ENCODE assay signal across 12 mouse cellular contexts in genomic region chr11:81454111-81454510, GRCm38 (mm10).
DNase-seq lines count a peak whose midpoint lies in the region; ATAC-seq lines count a peak whose summit lies in the region.
"Had no signal": no experiment of that assay in that cellular context is flagged by ENCODE, and none has a peak within 500 bp of the region (broad histone marks: within the 10 kb centered on the region; RNA-seq: fewer than 3 reads in every experiment).

No protein-coding gene starts in this region.

- no peak for ATAC-seq in embryonic facial prominence, embryonic 11.5 days (replicated peaks; ENCODE audit: insufficient number of reproducible peaks, low FRiP score, low TSS enrichment, low read depth)
- ATAC-seq in hindbrain, embryonic 16.5 days, result 0 out of 2 replicates have a peak, but pooled peaks have one; percentile 40
- ATAC-seq in neural tube, embryonic 13.5 days (ENCODE audit: low read depth), result peak; percentile 88
- ATAC-seq: Patski had no signal

- no peaks in the 10 kb centered on the region for H3K9me3 ChIP-seq in embryonic facial prominence, embryonic 11.5 days (replicated peaks; ENCODE audit: control insufficient read depth, low read length)
- no peaks in the 10 kb centered on the region for H3K9me3 ChIP-seq in hindbrain, embryonic 16.5 days (ENCODE audit: control insufficient read depth, low read length)
- no peaks in the 10 kb centered on the region for H3K9me3 ChIP-seq in neural tube, embryonic 13.5 days
- H3K9me3 ChIP-seq: heart, embryonic 13.5 days had no signal

- H3K4me1 ChIP-seq in embryonic facial prominence, embryonic 11.5 days (ENCODE audit: control insufficient read depth, insufficient read depth, low read length), result 0 out of 2 replicates have a peak, but pooled peaks cover 2% of the 10 kb centered on the region
- peaks cover 10% of the 10 kb centered on the region for H3K4me1 ChIP-seq in hindbrain, embryonic 16.5 days (ENCODE audit: control insufficient read depth, insufficient read depth, low read depth, low read length)
- H3K4me1 ChIP-seq in neural tube, embryonic 13.5 days (replicated peaks), result peaks cover 38% of the 10 kb centered on the region

- H3K27me3 ChIP-seq in embryonic facial prominence, embryonic 11.5 days (ENCODE audit: control insufficient read depth, insufficient read depth, low read length), result no peaks in the 10 kb centered on the region
- no peaks in the 10 kb centered on the region for H3K27me3 ChIP-seq in hindbrain, embryonic 16.5 days (replicated peaks; ENCODE audit: control insufficient read depth, insufficient read depth, low read length)
- no peaks in the 10 kb centered on the region for H3K27me3 ChIP-seq in neural tube, embryonic 13.5 days
- H3K27me3 ChIP-seq: heart, embryonic 13.5 days; Patski had no signal

- WGBS in embryonic facial prominence, embryonic 11.5 days, result 29% methylated on average over 1 of the region's 1 CpGs
- 0% methylated on average over 1 of the region's 1 CpGs for WGBS in hindbrain, embryonic 16.5 days
- 7% methylated on average over 1 of the region's 1 CpGs for WGBS in neural tube, embryonic 13.5 days

- no peak overlapping the region for H3K27ac ChIP-seq in embryonic facial prominence, embryonic 11.5 days (replicated peaks; ENCODE audit: low read depth, low read length)
- no peak overlapping the region for H3K27ac ChIP-seq in hindbrain, embryonic 16.5 days (ENCODE audit: low read depth, low read length)
- H3K27ac ChIP-seq in neural tube, embryonic 13.5 days (replicated peaks), result peak overlapping the region; percentile 89
- H3K27ac ChIP-seq: heart, embryonic 13.5 days had no signal

- H3K4me3 ChIP-seq in embryonic facial prominence, embryonic 11.5 days (ENCODE audit: low read depth, low read length), result no peak overlapping the region
- no peak overlapping the region for H3K4me3 ChIP-seq in hindbrain, embryonic 16.5 days (ENCODE audit: low read length)
- no peak overlapping the region for H3K4me3 ChIP-seq in neural tube, embryonic 13.5 days
- H3K4me3 ChIP-seq: heart, embryonic 13.5 days had no signal

- peak; percentile 9 to 25 for DNase-seq in cerebellum, postnatal 25 days
- no peak for DNase-seq in cerebellum, adult 11 months
- peak; percentile 56 for DNase-seq in embryonic facial prominence, embryonic 11.5 days (ENCODE audit: low spot score)
- no peak for DNase-seq in lung, postnatal 25 days (ENCODE audit: low spot score)
- no peak for DNase-seq in lung, postnatal 10 days
- no peak for DNase-seq in ovary, adult 18-20 months (ENCODE audit: low spot score)
- DNase-seq: kidney, adult 9 months; lung, postnatal 14 days had no signal

- H3K4me2 ChIP-seq in embryonic facial prominence, embryonic 11.5 days (ENCODE audit: low read depth, low read length), result no peak overlapping the region
- H3K4me2 ChIP-seq in hindbrain, embryonic 16.5 days (ENCODE audit: low read length), result no peak overlapping the region
- peak overlapping the region; percentile 7; the same call in 1 of the 2 replicates for H3K4me2 ChIP-seq in neural tube, embryonic 13.5 days
- H3K4me2 ChIP-seq: heart, embryonic 13.5 days had no signal

- no peaks in the 10 kb centered on the region for H3K36me3 ChIP-seq in embryonic facial prominence, embryonic 11.5 days (replicated peaks; ENCODE audit: control insufficient read depth, insufficient read depth, low read depth, low read length)
- no peaks in the 10 kb centered on the region for H3K36me3 ChIP-seq in hindbrain, embryonic 16.5 days (ENCODE audit: control insufficient read depth, insufficient read depth, low read length)
- no peaks in the 10 kb centered on the region for H3K36me3 ChIP-seq in neural tube, embryonic 13.5 days
- H3K36me3 ChIP-seq: heart, embryonic 13.5 days had no signal

- H3K9ac ChIP-seq in embryonic facial prominence, embryonic 11.5 days (replicated peaks; ENCODE audit: low read length), result no peak overlapping the region
- no peak overlapping the region for H3K9ac ChIP-seq in hindbrain, embryonic 16.5 days (ENCODE audit: low read depth, low read length)
- H3K9ac ChIP-seq in neural tube, embryonic 13.5 days, result no peak overlapping the region
- H3K9ac ChIP-seq: heart, embryonic 13.5 days had no signal

Comparison
In these comparisons a context has a peak if more than half of its experiments do, and no peak if none do; other contexts are left out.
1. DNase-seq: peak in cerebellum, postnatal 25 days (2 of 2) and embryonic facial prominence, embryonic 11.5 days (single experiment); none in cerebellum, adult 11 months (single experiment), lung, postnatal 25 days (single experiment), lung, postnatal 10 days (single experiment) and ovary, adult 18-20 months (single experiment).